Mouse (Mus musculus) bone marrow, adult 2 months (tissue): ENCODE measurements at regions not wholly inside any gene's neighbourhood (a gene's known extent, or its start where the extent isn't known, plus 50 kb on each side); places are given as distances from the start of the nearest gene placed in this dataset.

Experiments used
- CTCF ChIP-seq: fragments of 200-500 bp; IDR thresholded peaks from 2 replicates; pipeline ENCODE4 v1.5.1; 2011; ENCODE audit warnings: low read length, control low read depth; ENCODE audit not compliant: control insufficient read depth, insufficient read depth
- POLR2A ChIP-seq: fragments of 200-500 bp; IDR thresholded peaks from 2 replicates; pipeline ENCODE4 v1.6.1; 2011; ENCODE audit warnings: low read depth, mild to moderate bottlenecking, control low read depth, low read length, borderline replicate concordance; ENCODE audit not compliant: control insufficient read depth

- TF ChIP-seq POLR2A, result no peak
- no peak for TF ChIP-seq CTCF
Measured at GRCm38 (mm10) chr1:155014944-155015343, 84.5 kb downstream of the Ier5 start.
